Mouse (Mus musculus) embryonic facial prominence, embryonic 14.5 days (tissue): ENCODE measurements at regions not wholly inside any gene's neighbourhood (a gene's known extent, or its start where the extent isn't known, plus 50 kb on each side); places are given as distances from the start of the nearest gene placed in this dataset.

ENCODE experiments used
- ATAC-seq: fragments of 200-750 bp; cut with Nextera tagmentation; 2 replicates; pipeline ENCODE4 v1.8.0; 2017; ENCODE audit warnings: low read depth, moderate number of reproducible peaks, moderate TSS enrichment
- DNase-seq: peaks from one replicate; pipeline ENCODE4 v3.0.0-alpha.2; 2015; ENCODE audit warnings: low spot score
- H3K27ac ChIP-seq: fragments of 300-500 bp; sonication (generic); replicated peaks from 2 replicates; pipeline ENCODE4 v1.5.1; 2014; ENCODE audit warnings: low read depth, mild to moderate bottlenecking, low read length, moderate library complexity
- H3K27me3 ChIP-seq: fragments of 300-500 bp; sonication (generic); replicated peaks from 2 replicates; pipeline ENCODE4 v1.6.1; 2014; ENCODE audit warnings: low read length; ENCODE audit not compliant: control insufficient read depth, insufficient read depth
- H3K36me3 ChIP-seq: fragments of 300-500 bp; sonication (generic); 2 replicates; pipeline ENCODE4 v1.6.1; 2014; ENCODE audit warnings: low read length, mixed read lengths; ENCODE audit not compliant: control insufficient read depth, insufficient read depth
- H3K4me1 ChIP-seq: fragments of 300-500 bp; sonication (generic); 2 replicates; pipeline ENCODE4 v1.6.1; 2014; ENCODE audit warnings: antibody characterized with exemption, low read length; ENCODE audit not compliant: control insufficient read depth, insufficient read depth
- H3K4me2 ChIP-seq: fragments of 300-500 bp; sonication (generic); 2 replicates; pipeline ENCODE4 v1.6.1; 2014; ENCODE audit warnings: low read depth, mild to moderate bottlenecking, low read length, moderate library complexity, mixed read lengths
- H3K4me3 ChIP-seq: fragments of 300-500 bp; sonication (generic); 2 replicates; pipeline ENCODE4 v1.5.1; 2014; ENCODE audit warnings: low read depth, mild to moderate bottlenecking, low read length
- H3K9ac ChIP-seq: fragments of 300-500 bp; sonication (generic); 2 replicates; pipeline ENCODE4 v1.6.1; 2014; ENCODE audit warnings: low read depth, mild to moderate bottlenecking, low read length, moderate library complexity, mixed read lengths
- H3K9me3 ChIP-seq: fragments of 300-500 bp; sonication (generic); 2 replicates; pipeline ENCODE4 v1.6.1; 2016; ENCODE audit warnings: low read length; ENCODE audit not compliant: control insufficient read depth
- WGBS: fragments of 180-500 bp; shearing (Covaris S2); extraction: QIAGEN DNeasy Blood & Tissue Kit; methylation state at CpG from one replicate; pipeline ENCODE4 v1.1.7; 2014; 5-methylcytosine and 5-hydroxymethylcytosine counted together

- DNase-seq (peak; percentile 18), ATAC-seq (no peak)
- H3K4me3 ChIP-seq = no peak overlapping the region
- H3K36me3 ChIP-seq = no peaks in the 10 kb centered on the region
- no peaks in the 10 kb centered on the region for H3K4me1 ChIP-seq
- H3K27me3 ChIP-seq = no peaks in the 10 kb centered on the region
- H3K9ac ChIP-seq = no peak overlapping the region
- 34% methylated on average over 1 of the region's 1 CpGs for WGBS
- no peak overlapping the region for H3K27ac ChIP-seq
- no peaks in the 10 kb centered on the region for H3K9me3 ChIP-seq
- no peak overlapping the region for H3K4me2 ChIP-seq
Measured at GRCm38 (mm10) chr10:47365016-47365538, 1787.4 kb downstream of the Hace1 start.

GRCm38 (mm10) chr10:47366804-47367203 is 1789.2 kb downstream of the Hace1 start:
- no peaks in the 10 kb centered on the region for H3K9me3 ChIP-seq
- WGBS = 46% methylated on average over 2 of the region's 2 CpGs
- no peak overlapping the region for H3K9ac ChIP-seq
- H3K4me3 ChIP-seq = no peak overlapping the region
- no peaks in the 10 kb centered on the region for H3K36me3 ChIP-seq
- H3K4me1 ChIP-seq = no peaks in the 10 kb centered on the region
- H3K27ac ChIP-seq = no peak overlapping the region
- H3K27me3 ChIP-seq = no peaks in the 10 kb centered on the region
- H3K4me2 ChIP-seq = no peak overlapping the region
- ATAC-seq (no peak), DNase-seq (no peak)

DNA sequence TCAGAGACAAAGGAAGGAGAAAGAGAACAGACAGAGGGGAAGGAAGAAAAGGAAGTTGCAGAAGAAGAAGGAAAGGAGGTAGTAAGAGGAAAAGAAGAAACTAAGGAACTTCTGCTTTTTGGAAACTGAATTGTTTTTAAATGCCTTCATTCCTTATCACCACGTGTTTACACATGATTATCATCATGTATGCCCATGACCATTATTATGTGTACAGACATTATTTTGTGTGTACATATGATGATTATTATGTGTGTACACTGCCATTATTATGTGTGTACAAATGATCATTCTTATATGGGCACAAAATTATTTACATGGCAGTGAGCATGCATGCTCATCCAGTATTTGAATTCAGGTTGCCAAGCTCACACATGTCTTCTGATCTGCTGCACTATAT is 1825.9 kb downstream of the Hace1 start:
- Histone ChIP-seq H3K9ac (no peak overlapping the region), H3K27ac (no peak overlapping the region), H3K27me3 (no peaks in the 10 kb centered on the region), H3K36me3 (no peaks in the 10 kb centered on the region), H3K4me3 (no peak overlapping the region), H3K4me2 (no peak overlapping the region), H3K9me3 (no peaks in the 10 kb centered on the region), H3K4me1 (no peaks in the 10 kb centered on the region)
- 67% methylated on average over 1 of the region's 1 CpGs for WGBS
- ATAC-seq = no peak
- DNase-seq = no peak

DNA sequence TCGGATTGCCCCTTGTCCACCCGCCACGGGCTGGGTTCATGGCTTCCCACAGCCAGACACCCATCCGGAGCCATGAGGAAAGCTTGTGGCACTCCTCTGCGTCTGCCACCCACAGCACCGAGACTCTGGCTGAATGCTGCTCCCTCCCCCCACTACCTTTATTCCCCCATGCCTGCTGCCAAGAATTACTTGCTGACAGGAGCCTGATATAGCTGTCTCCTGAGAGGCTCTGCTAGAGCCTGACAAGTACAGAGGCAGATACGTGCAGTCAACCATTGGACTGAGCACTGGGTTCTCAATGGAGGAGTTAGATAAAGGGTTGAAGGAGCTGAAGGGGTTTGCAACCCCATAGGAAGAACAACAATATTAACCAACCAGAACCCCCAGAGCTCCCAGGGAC is 1848.9 kb downstream of the Hace1 start:
- Histone ChIP-seq H3K9me3 (no peaks in the 10 kb centered on the region), H3K27ac (no peak overlapping the region), H3K4me2 (no peak overlapping the region), H3K4me1 (no peaks in the 10 kb centered on the region), H3K4me3 (no peak overlapping the region), H3K27me3 (no peaks in the 10 kb centered on the region), H3K9ac (no peak overlapping the region), H3K36me3 (no peaks in the 10 kb centered on the region)
- DNase-seq (no peak), ATAC-seq (no peak)
- 65% methylated on average over 7 of the region's 7 CpGs for WGBS
